Mouse (Mus musculus): ENCODE measurements around the gene Cdadc1.

The Cdadc1 gene

GRCm38 (mm10) chr14:59612920-59613625 lies 15.3 kb upstream of the Cdadc1 start:
- peak; percentile 80 for DNase-seq (ENCODE audit: low read depth)

DNA sequence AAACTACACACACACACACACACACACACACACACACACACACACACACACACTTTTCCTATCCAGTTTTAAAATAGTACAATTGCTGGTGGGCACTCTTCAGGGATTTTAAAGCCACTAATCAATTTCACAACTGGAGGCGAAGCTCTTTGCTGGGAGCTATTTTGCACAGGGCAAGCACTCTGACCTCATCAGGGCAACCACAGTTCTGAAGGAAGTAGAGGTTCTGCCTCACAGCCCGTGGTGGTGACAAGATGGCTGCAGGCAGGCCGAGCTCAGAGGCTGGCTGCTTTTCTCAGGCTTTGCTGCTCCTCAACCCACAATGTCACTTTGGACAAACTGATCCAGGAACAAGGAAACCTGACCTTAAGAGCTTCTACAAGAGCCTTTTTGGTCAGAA lies 9.3 kb upstream of the Cdadc1 start:
- DNase-seq (ENCODE audit: low read depth), result peak; percentile 60

DNA sequence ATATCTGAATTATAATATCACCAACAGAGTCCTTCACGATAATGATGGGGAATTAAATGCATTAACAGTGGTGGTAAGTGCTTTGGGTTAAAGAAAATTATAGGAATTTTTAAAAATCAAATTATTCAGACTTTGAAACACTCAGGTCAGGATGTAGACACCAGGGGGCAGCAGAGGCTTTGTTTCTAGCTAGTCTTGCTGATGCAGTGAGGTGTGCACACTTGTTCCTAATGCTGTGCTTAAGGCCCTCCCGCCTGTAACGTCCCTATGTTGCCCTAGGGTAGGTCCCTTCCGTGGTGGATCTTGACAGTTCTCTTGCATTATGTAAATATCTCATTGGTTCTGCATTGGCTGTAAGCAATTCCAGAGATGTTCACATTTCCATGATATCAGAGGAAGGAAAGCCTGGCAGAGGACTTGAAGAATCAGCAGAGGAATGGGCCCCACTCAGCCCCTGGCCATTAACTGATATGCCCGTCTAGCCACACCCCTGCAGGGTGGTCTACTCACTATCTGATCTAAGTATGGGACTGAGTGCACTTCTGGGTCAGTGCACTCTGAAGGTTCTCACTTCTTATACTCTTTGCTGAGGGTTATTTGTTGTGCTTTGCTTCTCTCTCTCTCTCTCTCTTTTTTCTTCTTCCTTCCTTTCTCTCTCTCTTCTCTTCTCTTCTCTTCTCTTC lies 8.1 kb upstream of the Cdadc1 start:
- peak; percentile 81 for DNase-seq (ENCODE audit: low read depth)

GRCm38 (mm10) chr14:59604002-59604645 lies 6.4 kb upstream of the Cdadc1 start:
- DNase-seq (ENCODE audit: low read depth), result peak; percentile 65

GRCm38 (mm10) chr14:59598260-59598627 lies 485 bp upstream of the Cdadc1 start:
- no peak for DNase-seq (ENCODE audit: low read depth)

DNA sequence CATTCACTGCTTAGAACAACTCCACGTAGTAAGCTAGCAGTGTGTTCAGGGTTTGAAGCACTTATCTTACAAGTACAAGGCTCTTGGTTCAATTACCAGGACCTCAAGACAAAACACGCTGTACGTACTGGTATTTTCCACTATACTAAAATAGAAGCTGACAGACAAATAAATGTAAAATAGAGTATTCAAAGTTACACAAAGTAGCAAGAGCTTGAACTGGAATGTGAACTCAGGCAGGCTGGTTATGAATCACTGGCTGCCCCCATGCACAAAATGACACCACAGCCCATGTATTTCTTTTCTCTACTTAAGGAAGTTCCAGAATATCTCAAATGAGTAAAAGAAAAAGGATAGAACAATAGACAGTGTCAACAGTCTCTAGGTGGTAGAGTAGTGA lies 2.8 kb downstream of the Cdadc1 start:
- DNase-seq (ENCODE audit: low read depth), result no peak

GRCm38 (mm10) chr14:59592593-59592992 lies 5.2 kb downstream of the Cdadc1 start:
- no peak for DNase-seq (ENCODE audit: low read depth)

- peak; percentile 74 for DNase-seq (ENCODE audit: low read depth)
Observed at GRCm38 (mm10) chr14:59591901-59592300, 5.9 kb downstream of the Cdadc1 start.

GRCm38 (mm10) chr14:59590614-59591013 lies 7.1 kb downstream of the Cdadc1 start:
- peak; percentile 71 for DNase-seq (ENCODE audit: low read depth)

DNA sequence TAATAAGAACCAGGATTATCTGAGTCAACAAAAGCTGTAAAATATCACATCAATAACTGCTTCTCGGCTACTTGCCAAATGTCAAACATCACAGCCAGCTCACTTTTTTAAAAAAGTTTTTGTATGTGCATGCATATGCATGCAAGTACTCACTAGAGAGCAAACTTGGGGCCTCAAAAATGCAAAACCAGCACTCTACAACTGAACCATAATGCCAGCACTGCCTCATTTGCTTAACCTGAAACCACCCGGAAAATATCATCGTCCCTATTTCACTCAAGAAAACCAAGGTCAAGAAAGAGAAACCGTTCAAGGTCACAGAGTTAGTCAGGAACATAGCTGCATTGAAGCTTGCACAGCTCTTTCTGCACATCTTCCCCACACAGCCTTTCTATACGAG lies 21.4 kb downstream of the Cdadc1 start:
- DNase-seq (ENCODE audit: low read depth), result no peak

GRCm38 (mm10) chr14:59566756-59567155 lies 31.0 kb downstream of the Cdadc1 start:
- no peak for DNase-seq (ENCODE audit: low read depth)

- no peak for DNase-seq (ENCODE audit: low read depth)
Observed at GRCm38 (mm10) chr14:59557886-59558285, 39.9 kb downstream of the Cdadc1 start.

- peak; percentile 42 for DNase-seq (ENCODE audit: low read depth)
Observed at GRCm38 (mm10) chr14:59557071-59557470, 40.7 kb downstream of the Cdadc1 start.

- peak; percentile 80 for DNase-seq (ENCODE audit: low read depth)
Observed at GRCm38 (mm10) chr14:59555928-59556531, 41.7 kb downstream of the Cdadc1 start.

DNA sequence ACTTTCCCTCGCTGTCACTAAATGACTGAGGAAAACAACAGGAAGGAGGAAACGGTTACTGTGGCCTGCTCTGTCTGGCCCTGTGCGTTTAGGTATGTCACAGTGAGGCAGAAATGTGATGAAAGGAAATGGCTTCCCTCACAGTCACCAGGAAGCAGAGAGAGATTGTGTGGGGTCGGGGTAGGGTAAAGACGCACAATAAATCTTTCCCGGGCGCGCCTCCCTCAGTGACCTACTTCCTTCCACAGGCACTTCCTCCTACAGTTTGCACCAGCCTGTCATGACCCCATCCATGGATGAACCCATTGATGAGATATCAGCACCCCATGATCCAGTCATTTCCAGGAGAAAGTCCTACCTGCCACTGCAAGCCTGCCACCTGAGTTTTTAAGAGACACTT lies 42.7 kb downstream of the Cdadc1 start:
- peak; percentile 26 for DNase-seq (ENCODE audit: low read depth)

- DNase-seq (ENCODE audit: low read depth), result peak; percentile 64
Observed at GRCm38 (mm10) chr14:59554025-59554424, 43.7 kb downstream of the Cdadc1 start.

DNA sequence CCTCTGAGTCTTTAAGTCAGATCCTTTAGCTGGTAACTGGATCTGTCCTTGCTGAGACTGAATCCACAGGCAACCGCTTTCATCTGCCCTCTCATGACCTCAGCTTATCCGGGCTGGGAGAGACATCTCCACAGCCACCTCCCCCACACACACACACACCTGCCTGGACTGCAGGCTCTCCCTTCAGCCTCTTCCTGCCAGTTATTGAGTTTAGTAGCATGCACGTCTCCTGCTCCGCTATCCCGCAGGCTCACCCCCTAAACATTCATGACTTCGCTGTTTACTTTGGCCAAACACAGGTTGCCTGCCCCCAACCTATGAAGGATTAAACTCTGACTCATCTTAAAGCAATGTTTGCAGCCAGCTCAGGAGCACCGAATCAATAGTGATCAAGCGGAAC lies 45.8 kb downstream of the Cdadc1 start:
- no peak for DNase-seq (ENCODE audit: low read depth)

DNA sequence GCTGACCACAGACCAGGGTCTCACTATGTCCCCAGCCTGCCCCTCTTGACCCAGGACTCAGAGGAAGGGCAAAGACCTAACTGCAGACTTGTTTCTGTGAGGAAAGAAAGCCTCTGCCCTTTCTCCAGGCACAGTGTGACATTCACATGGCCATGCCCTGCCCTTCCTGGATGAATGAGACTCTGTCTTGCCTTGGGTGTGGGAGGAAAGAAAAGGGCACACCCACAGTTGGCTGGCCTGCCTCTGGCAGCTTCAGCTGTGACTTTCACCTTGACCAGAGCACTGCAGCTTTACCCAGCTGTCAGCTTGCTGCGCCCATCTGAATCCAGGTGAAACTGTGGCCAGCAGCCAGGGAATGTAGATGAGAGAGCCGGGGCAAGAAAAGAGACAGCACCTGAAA lies 46.9 kb downstream of the Cdadc1 start:
- no peak for DNase-seq (ENCODE audit: low read depth)

DNA sequence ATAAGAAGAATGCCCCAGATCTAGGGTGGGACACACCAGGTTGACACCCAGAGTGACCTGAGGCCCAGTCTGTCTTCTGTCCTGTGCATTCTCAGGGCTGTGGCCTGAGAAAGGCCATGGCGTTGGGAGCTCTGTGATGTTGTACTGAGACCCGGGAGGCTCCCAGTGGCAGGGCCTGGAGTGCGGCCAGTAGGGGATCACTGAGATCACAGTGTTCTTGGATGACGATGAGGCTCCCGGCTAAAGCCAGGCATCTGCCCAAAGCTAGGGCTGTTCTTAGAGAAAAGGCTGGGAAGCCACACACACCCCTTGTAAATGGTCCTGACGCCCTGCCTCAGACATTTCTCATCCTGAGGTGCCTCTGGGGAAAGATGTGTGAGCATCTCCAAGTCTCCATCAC lies 48.7 kb downstream of the Cdadc1 start:
- no peak for DNase-seq (ENCODE audit: low read depth)

DNA sequence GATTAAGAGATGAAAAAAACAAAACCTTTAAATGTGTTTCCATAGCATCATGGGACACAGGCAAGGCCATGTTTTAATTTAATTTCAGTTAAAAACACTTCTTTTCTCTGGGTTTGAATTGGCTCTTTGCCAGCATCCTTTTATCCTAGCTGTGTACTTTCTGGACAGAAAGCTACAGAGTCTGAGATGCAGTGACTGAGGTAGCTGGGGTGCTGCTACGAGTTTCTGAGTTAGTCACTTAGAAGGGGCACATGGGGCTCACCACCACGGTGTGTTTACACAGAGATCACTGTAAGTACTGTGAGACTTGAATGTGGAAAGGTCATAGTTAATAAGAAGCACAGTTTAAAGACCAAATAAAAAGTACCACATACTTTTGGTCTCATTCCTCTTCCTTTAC lies 49.2 kb downstream of the Cdadc1 start:
- no peak for DNase-seq (ENCODE audit: low read depth)

GRCm38 (mm10) chr14:59547530-59547929 lies 50.2 kb downstream of the Cdadc1 start:
- no peak for DNase-seq (ENCODE audit: low read depth)

DNA sequence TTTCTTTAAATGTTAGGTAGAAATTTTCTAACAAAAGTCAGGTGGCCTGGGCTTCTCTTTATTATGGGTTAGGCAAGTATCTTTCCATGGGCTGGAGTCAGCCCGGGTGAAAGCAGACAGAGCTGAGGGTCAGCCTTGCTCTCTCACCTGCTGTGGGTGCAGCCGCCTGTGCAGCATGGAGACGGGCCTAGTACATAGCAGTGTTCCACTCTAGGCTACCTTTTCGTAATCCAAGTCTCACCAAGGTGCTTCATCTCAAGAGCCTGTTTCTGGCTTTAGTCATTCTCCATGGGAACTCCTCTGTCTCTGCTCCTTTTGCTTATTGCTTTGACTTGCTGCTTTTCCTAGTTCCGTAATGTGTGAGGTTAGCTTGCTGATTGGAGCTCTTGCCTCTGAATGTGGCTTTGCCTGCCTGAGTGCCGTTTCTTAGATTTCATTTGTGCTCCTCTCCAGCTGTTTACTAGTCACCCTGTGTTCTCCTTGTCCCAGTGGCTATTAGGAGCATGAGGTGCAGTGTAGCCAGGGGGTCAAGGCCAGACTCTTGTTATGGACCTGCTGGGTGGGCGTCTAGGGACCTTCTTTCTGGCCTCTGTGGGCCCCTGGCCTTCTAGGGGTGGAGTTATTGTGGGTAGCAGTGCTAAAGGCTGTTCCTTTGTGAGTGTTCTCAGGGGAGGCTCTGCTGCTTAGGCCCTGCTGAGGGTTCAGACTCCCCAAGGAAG lies 51.4 kb downstream of the Cdadc1 start:
- DNase-seq (ENCODE audit: low read depth), result no peak

All from 416B (cell line).